Mouse (Mus musculus) neural tube, embryonic 11.5 days (tissue): ENCODE measurements around the gene Efcab6. TPM values are rescaled to one million over a fixed set of nuclear protein-coding genes. Genes with fewer than 3 reads are reported as not detected.

Experiments used
- ATAC-seq: fragments of 200-750 bp; cut with Nextera tagmentation; 2 replicates; pipeline ENCODE4 v1.8.0; 2017; ENCODE audit warnings: moderate number of reproducible peaks, mild to moderate bottlenecking, moderate TSS enrichment, moderate library complexity; ENCODE audit not compliant: insufficient read depth, low FRiP score, low TSS enrichment
- DNase-seq: peaks from one replicate; pipeline ENCODE4 v3.0.0-alpha.2; 2015; ENCODE audit warnings: low spot score
- H3K27ac ChIP-seq: fragments of 300-500 bp; sonication (generic); 2 replicates; pipeline ENCODE4 v1.5.1; 2014; ENCODE audit warnings: low read depth, mild to moderate bottlenecking, low read length
- H3K27me3 ChIP-seq: fragments of 300-500 bp; sonication (generic); 2 replicates; pipeline ENCODE4 v1.6.1; 2014; ENCODE audit warnings: mild to moderate bottlenecking, low read length, mixed read lengths; ENCODE audit not compliant: control insufficient read depth, insufficient read depth
- H3K36me3 ChIP-seq: fragments of 300-500 bp; sonication (generic); 2 replicates; pipeline ENCODE4 v1.6.1; 2014; ENCODE audit warnings: mild to moderate bottlenecking, low read length, moderate library complexity, mixed read lengths; ENCODE audit not compliant: control insufficient read depth, insufficient read depth
- H3K4me1 ChIP-seq: fragments of 300-500 bp; sonication (generic); 2 replicates; pipeline ENCODE4 v1.6.1; 2014; ENCODE audit warnings: low read length, mixed read lengths; ENCODE audit not compliant: control insufficient read depth, insufficient read depth
- H3K4me2 ChIP-seq: fragments of 300-500 bp; sonication (generic); 2 replicates; pipeline ENCODE4 v1.6.1; 2014; ENCODE audit warnings: low read depth, mild to moderate bottlenecking, moderate library complexity
- H3K4me3 ChIP-seq: fragments of 300-500 bp; sonication (generic); 2 replicates; pipeline ENCODE4 v1.5.1; 2014; ENCODE audit warnings: low read depth, low read length
- H3K9ac ChIP-seq: fragments of 300-500 bp; sonication (generic); 2 replicates; pipeline ENCODE4 v1.6.1; 2014; ENCODE audit warnings: mild to moderate bottlenecking, low read length
- H3K9me3 ChIP-seq: fragments of 300-500 bp; sonication (generic); 2 replicates; pipeline ENCODE4 v1.6.1; 2016; ENCODE audit warnings: low read length; ENCODE audit not compliant: control insufficient read depth
- WGBS: fragments of 180-500 bp; shearing (Covaris S2); extraction: QIAGEN DNeasy Blood & Tissue Kit; methylation state at CpG from one replicate; pipeline ENCODE4 v1.1.7; 2014; 5-methylcytosine and 5-hydroxymethylcytosine counted together
- polyA plus RNA-seq: library from polyadenylated mRNA; unstranded; fragments of >200 nt; fragmentation: Nextera tagmentation; extraction: Ambion mirVana; gene quantifications from 2 replicates; pipeline ENCODE4 v1.2.1, GENCODE M21; 2014

Gene Efcab6
- polyA plus RNA-seq, 1 experiment from 2014 or later, result 0.41 TPM

GRCm38 (mm10) chr15:83978865-83979264, 86.3 kb downstream of the Efcab6 start:
- ATAC-seq (no peak), DNase-seq (no peak)
- H3K4me1 ChIP-seq, result no peaks in the 10 kb centered on the region
- no peak overlapping the region for H3K27ac ChIP-seq
- no peaks in the 10 kb centered on the region for H3K36me3 ChIP-seq
- H3K9me3 ChIP-seq, result no peaks in the 10 kb centered on the region
- 67% methylated on average over 6 of the region's 6 CpGs for WGBS
- no peak overlapping the region for H3K4me2 ChIP-seq
- H3K4me3 ChIP-seq, result no peak overlapping the region
- no peak overlapping the region for H3K9ac ChIP-seq
- H3K27me3 ChIP-seq, result no peaks in the 10 kb centered on the region

GRCm38 (mm10) chr15:83977108-83977507, 88.1 kb downstream of the Efcab6 start:
- Histone ChIP-seq H3K4me2 (no peak overlapping the region), H3K36me3 (no peaks in the 10 kb centered on the region), H3K4me3 (no peak overlapping the region), H3K4me1 (no peaks in the 10 kb centered on the region), H3K9ac (no peak overlapping the region), H3K27me3 (no peaks in the 10 kb centered on the region), H3K9me3 (no peaks in the 10 kb centered on the region), H3K27ac (no peak overlapping the region)
- WGBS, result 27% methylated on average over 5 of the region's 5 CpGs
- DNase-seq (no peak), ATAC-seq (no peak)

- Histone ChIP-seq H3K4me2 (no peak overlapping the region), H3K27ac (no peak overlapping the region), H3K36me3 (no peaks in the 10 kb centered on the region), H3K4me3 (no peak overlapping the region), H3K9ac (no peak overlapping the region), H3K27me3 (no peaks in the 10 kb centered on the region), H3K9me3 (no peaks in the 10 kb centered on the region), H3K4me1 (no peaks in the 10 kb centered on the region)
- WGBS, result 76% methylated on average over 9 of the region's 9 CpGs
- ATAC-seq, result no peak
- DNase-seq, result no peak
Measured at GRCm38 (mm10) chr15:83972206-83972605, 93.0 kb downstream of the Efcab6 start.

GRCm38 (mm10) chr15:83967802-83968201, 97.4 kb downstream of the Efcab6 start:
- H3K4me3 ChIP-seq, result no peak overlapping the region
- no peak overlapping the region for H3K4me2 ChIP-seq
- no peaks in the 10 kb centered on the region for H3K9me3 ChIP-seq
- WGBS, result 84% methylated on average over 12 of the region's 12 CpGs
- ATAC-seq (no peak), DNase-seq (no peak)
- no peak overlapping the region for H3K27ac ChIP-seq
- no peaks in the 10 kb centered on the region for H3K4me1 ChIP-seq
- no peak overlapping the region for H3K9ac ChIP-seq
- H3K36me3 ChIP-seq, result no peaks in the 10 kb centered on the region
- no peaks in the 10 kb centered on the region for H3K27me3 ChIP-seq

- no peak overlapping the region for H3K9ac ChIP-seq
- 64% methylated on average over 8 of the region's 8 CpGs for WGBS
Measured at GRCm38 (mm10) chr15:83965126-83965525, 100.1 kb downstream of the Efcab6 start.

GRCm38 (mm10) chr15:83958376-83958775, 106.8 kb downstream of the Efcab6 start:
- no peaks in the 10 kb centered on the region for H3K9me3 ChIP-seq
- no peaks in the 10 kb centered on the region for H3K27me3 ChIP-seq
- H3K36me3 ChIP-seq, result no peaks in the 10 kb centered on the region
- 75% methylated on average over 3 of the region's 3 CpGs for WGBS
- H3K9ac ChIP-seq, result no peak overlapping the region
- no peaks in the 10 kb centered on the region for H3K4me1 ChIP-seq
- H3K4me2 ChIP-seq, result no peak overlapping the region
- no peak overlapping the region for H3K27ac ChIP-seq
- ATAC-seq, result no peak
- no peak for DNase-seq
- no peak overlapping the region for H3K4me3 ChIP-seq

More at GRCm38 (mm10) chr15:83965126-83965525, 100.1 kb downstream of the Efcab6 start:
- Histone ChIP-seq H3K4me3 (no peak overlapping the region), H3K27ac (no peak overlapping the region), H3K36me3 (no peaks in the 10 kb centered on the region), H3K27me3 (no peaks in the 10 kb centered on the region), H3K4me2 (no peak overlapping the region), H3K4me1 (no peaks in the 10 kb centered on the region), H3K9me3 (no peaks in the 10 kb centered on the region)
- ATAC-seq (no peak), DNase-seq (no peak)

- H3K4me2 ChIP-seq, result no peak overlapping the region
- H3K9me3 ChIP-seq, result no peaks in the 10 kb centered on the region
- 92% methylated on average over 7 of the region's 7 CpGs for WGBS
- no peaks in the 10 kb centered on the region for H3K27me3 ChIP-seq
- no peak overlapping the region for H3K4me3 ChIP-seq
- H3K27ac ChIP-seq, result no peak overlapping the region
- no peak for ATAC-seq
- H3K36me3 ChIP-seq, result no peaks in the 10 kb centered on the region
- no peak overlapping the region for H3K9ac ChIP-seq
- no peaks in the 10 kb centered on the region for H3K4me1 ChIP-seq
- DNase-seq, result no peak
Measured at GRCm38 (mm10) chr15:83956996-83957395, 108.2 kb downstream of the Efcab6 start.

- Histone ChIP-seq H3K9ac (no peak overlapping the region), H3K4me1 (no peaks in the 10 kb centered on the region), H3K36me3 (no peaks in the 10 kb centered on the region), H3K4me2 (no peak overlapping the region), H3K27me3 (no peaks in the 10 kb centered on the region), H3K27ac (no peak overlapping the region), H3K4me3 (no peak overlapping the region), H3K9me3 (no peaks in the 10 kb centered on the region)
- ATAC-seq (no peak), DNase-seq (no peak)
- 87% methylated on average over 8 of the region's 8 CpGs for WGBS
Measured at GRCm38 (mm10) chr15:83955948-83956707, 109.1 kb downstream of the Efcab6 start.

GRCm38 (mm10) chr15:83949729-83950491, 115.3 kb downstream of the Efcab6 start:
- H3K4me3 ChIP-seq, result no peak overlapping the region
- H3K4me2 ChIP-seq, result no peak overlapping the region
- no peak overlapping the region for H3K27ac ChIP-seq
- ATAC-seq, result no peak
- no peak overlapping the region for H3K9ac ChIP-seq
- no peaks in the 10 kb centered on the region for H3K36me3 ChIP-seq
- no peaks in the 10 kb centered on the region for H3K4me1 ChIP-seq
- WGBS, result 55% methylated on average over 16 of the region's 16 CpGs
- no peaks in the 10 kb centered on the region for H3K9me3 ChIP-seq
- no peak for DNase-seq
- no peaks in the 10 kb centered on the region for H3K27me3 ChIP-seq
